Mouse (Mus musculus): Measurements from ENCODE around the gene H2afy. TPM values are rescaled to one million over a fixed set of nuclear protein-coding genes. Genes with fewer than 3 reads are reported as not detected.

H2afy gene
- polyA plus RNA-seq, 1 experiment from 2014 or later, result 150 TPM

DNA sequence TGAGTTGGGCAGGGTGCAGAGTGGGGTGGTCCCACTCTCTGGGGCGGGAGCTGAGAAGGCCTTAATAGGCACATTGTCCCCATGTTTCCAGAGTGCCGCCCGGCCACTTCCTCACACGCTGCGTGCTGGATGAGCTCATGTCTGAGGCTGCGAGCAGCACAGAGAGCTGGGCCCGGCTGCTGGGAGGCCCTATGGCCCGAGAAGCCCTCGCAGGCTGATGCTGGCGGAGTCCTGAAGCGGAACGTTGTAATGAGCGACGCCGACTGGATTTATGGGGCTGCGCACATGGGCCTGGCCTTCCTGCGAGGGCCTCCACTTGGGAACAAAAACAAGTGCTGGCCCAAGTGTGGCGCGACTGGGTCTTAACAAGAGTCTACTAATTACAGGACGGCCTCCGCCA, 70.0 kb downstream of the H2afy start:
- Histone ChIP-seq H3K4me1 (replicated peaks; ENCODE audit: control insufficient read depth, insufficient read depth) (no peaks in the 10 kb centered on the region), H3K4me2 (replicated peaks; ENCODE audit: low read depth) (no peak overlapping the region), H3K4me3 (ENCODE audit: low read depth, low read length) (no peak overlapping the region), H3K9me3 (ENCODE audit: control insufficient read depth, low read length) (no peaks in the 10 kb centered on the region), H3K27me3 (ENCODE audit: control insufficient read depth, insufficient read depth, low read length) (no peaks in the 10 kb centered on the region), H3K27ac (replicated peaks) (no peak overlapping the region), H3K9ac (ENCODE audit: low read length) (no peak overlapping the region), H3K36me3 (ENCODE audit: control insufficient read depth, insufficient read depth, low read length) (no peaks in the 10 kb centered on the region)
- 74% methylated on average over 21 of the region's 21 CpGs for WGBS
- DNase-seq (ENCODE audit: low spot score) (no peak), ATAC-seq (ENCODE audit: low FRiP score, low TSS enrichment) (no peak)
- TF ChIP-seq EP300 (optimal IDR thresholded peaks at IDR 0.05) (no peak), CTCF (IDR thresholded peaks at IDR 0.05; ENCODE audit: low read depth) (no peak)

DNA sequence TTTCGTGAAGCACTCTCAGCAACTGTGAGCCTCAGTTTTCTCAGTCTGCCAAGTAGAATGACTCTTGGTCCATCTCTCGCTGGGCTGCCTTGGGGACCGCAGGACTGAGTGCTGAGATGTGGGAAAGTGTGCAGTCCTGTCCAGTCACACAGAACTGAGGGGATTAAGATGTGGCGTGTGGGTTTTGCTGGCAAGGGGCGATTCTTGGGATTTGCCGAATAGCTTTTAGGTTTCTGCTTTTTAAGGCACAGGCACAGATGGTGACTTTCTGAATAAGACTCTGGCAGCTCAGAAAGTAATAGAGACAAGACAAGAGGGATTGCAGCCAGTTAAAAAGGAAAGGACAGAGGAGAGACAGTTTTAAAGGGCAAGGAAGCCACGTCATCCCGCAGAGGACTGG, 78.4 kb downstream of the H2afy start:
- TF ChIP-seq CTCF (IDR thresholded peaks at IDR 0.05; ENCODE audit: low read depth), result no peak
- no peak for TF ChIP-seq EP300 (optimal IDR thresholded peaks at IDR 0.05)
- no peaks in the 10 kb centered on the region for H3K36me3 ChIP-seq (ENCODE audit: control insufficient read depth, insufficient read depth, low read length)
- H3K9me3 ChIP-seq (ENCODE audit: control insufficient read depth, low read length), result no peaks in the 10 kb centered on the region
- H3K9ac ChIP-seq (ENCODE audit: low read length), result no peak overlapping the region
- DNase-seq (ENCODE audit: low spot score), result no peak
- no peak overlapping the region for H3K4me3 ChIP-seq (ENCODE audit: low read depth, low read length)
- no peak overlapping the region for H3K4me2 ChIP-seq (replicated peaks; ENCODE audit: low read depth)
- WGBS, result 78% methylated on average over 8 of the region's 8 CpGs
- H3K27me3 ChIP-seq (ENCODE audit: control insufficient read depth, insufficient read depth, low read length), result no peaks in the 10 kb centered on the region
- H3K4me1 ChIP-seq (replicated peaks; ENCODE audit: control insufficient read depth, insufficient read depth), result no peaks in the 10 kb centered on the region
- H3K27ac ChIP-seq (replicated peaks), result no peak overlapping the region
- no peak for ATAC-seq (ENCODE audit: low FRiP score, low TSS enrichment)

DNA sequence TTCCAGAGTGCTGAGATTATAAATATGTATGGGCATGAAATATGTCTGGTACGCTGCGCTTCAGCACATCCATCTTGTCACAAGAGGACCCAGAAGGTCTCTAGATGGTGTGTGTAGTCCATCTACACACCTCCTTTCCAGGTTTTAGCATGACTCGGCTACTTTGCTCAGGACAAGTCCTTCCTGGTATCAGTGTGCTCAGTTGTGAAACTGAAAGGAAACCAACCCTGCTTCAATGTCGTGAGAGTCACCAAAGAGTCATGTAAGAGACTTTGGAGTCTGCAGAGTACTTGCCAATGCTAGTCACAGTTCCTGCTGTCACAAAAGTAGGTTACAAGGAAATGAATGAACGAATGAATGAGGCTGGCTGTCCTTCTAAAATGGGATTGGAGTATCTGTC, 80.4 kb downstream of the H2afy start:
- no peak for DNase-seq (ENCODE audit: low spot score)
- H3K4me2 ChIP-seq (replicated peaks; ENCODE audit: low read depth), result no peak overlapping the region
- 77% methylated on average over 5 of the region's 5 CpGs for WGBS
- no peak for TF ChIP-seq CTCF (IDR thresholded peaks at IDR 0.05; ENCODE audit: low read depth)
- TF ChIP-seq EP300 (optimal IDR thresholded peaks at IDR 0.05), result no peak
- H3K27me3 ChIP-seq (ENCODE audit: control insufficient read depth, insufficient read depth, low read length), result no peaks in the 10 kb centered on the region
- no peaks in the 10 kb centered on the region for H3K9me3 ChIP-seq (ENCODE audit: control insufficient read depth, low read length)
- H3K9ac ChIP-seq (ENCODE audit: low read length), result no peak overlapping the region
- H3K4me3 ChIP-seq (ENCODE audit: low read depth, low read length), result no peak overlapping the region
- no peaks in the 10 kb centered on the region for H3K36me3 ChIP-seq (ENCODE audit: control insufficient read depth, insufficient read depth, low read length)
- no peaks in the 10 kb centered on the region for H3K4me1 ChIP-seq (replicated peaks; ENCODE audit: control insufficient read depth, insufficient read depth)
- peak; percentile 80 for ATAC-seq (ENCODE audit: low FRiP score, low TSS enrichment)
- no peak overlapping the region for H3K27ac ChIP-seq (replicated peaks)

DNA sequence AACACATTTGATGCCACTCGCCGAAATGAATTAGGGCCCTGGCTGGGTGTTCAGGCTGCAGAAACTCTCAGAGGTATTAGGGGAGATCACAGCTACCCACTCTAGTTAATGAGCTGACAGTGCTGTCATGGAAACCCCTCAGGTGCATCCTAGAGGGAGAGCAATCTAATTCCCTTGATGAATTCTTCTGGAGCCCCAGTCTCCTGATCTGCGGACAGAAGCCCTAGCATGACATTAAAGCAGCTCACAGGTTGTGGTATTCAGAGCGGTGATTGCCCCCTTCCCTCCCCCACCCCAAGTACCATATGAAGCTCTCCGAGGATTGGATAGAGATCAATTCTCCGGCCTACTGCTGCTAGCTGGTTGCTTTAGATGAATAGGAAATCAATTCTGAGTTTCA, 82.1 kb downstream of the H2afy start:
- no peak overlapping the region for H3K4me3 ChIP-seq (ENCODE audit: low read depth, low read length)
- 84% methylated on average over 6 of the region's 6 CpGs for WGBS
- no peak overlapping the region for H3K9ac ChIP-seq (ENCODE audit: low read length)
- no peaks in the 10 kb centered on the region for H3K4me1 ChIP-seq (replicated peaks; ENCODE audit: control insufficient read depth, insufficient read depth)
- no peak overlapping the region for H3K27ac ChIP-seq (replicated peaks)
- H3K36me3 ChIP-seq (ENCODE audit: control insufficient read depth, insufficient read depth, low read length), result no peaks in the 10 kb centered on the region
- no peak for DNase-seq (ENCODE audit: low spot score)
- no peaks in the 10 kb centered on the region for H3K9me3 ChIP-seq (ENCODE audit: control insufficient read depth, low read length)
- no peaks in the 10 kb centered on the region for H3K27me3 ChIP-seq (ENCODE audit: control insufficient read depth, insufficient read depth, low read length)
- no peak for TF ChIP-seq EP300 (optimal IDR thresholded peaks at IDR 0.05)
- TF ChIP-seq CTCF (IDR thresholded peaks at IDR 0.05; ENCODE audit: low read depth), result no peak
- no peak for ATAC-seq (ENCODE audit: low FRiP score, low TSS enrichment)
- H3K4me2 ChIP-seq (replicated peaks; ENCODE audit: low read depth), result no peak overlapping the region

DNA sequence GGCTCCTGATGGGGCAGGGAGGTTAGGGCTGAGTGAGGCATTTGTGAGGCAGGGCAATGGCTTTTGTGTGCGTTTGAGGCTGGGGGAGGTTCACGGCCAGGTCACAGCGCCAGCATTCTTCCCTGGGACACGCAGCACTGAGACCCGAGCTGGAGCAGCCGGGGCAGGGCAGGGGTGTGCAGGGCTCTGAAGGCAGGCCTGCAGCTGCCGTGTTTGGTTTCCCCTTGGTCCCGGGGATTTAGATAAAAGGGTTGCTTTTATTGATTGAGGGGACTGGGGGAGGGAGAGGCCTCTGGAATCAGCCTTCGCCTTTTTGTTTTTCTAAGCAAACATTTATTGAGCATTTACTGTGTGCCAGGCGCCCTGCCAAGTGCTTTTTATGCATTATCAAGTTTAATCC, 83.4 kb downstream of the H2afy start:
- H3K4me3 ChIP-seq (ENCODE audit: low read depth, low read length), result no peak overlapping the region
- ATAC-seq (ENCODE audit: low FRiP score, low TSS enrichment), result peak; percentile 50
- 16% methylated on average over 10 of the region's 10 CpGs for WGBS
- H3K27me3 ChIP-seq (ENCODE audit: control insufficient read depth, insufficient read depth, low read length), result no peaks in the 10 kb centered on the region
- H3K27ac ChIP-seq (replicated peaks), result 0 out of 2 replicates have a peak overlapping the region, but pooled peaks have one; percentile 24
- DNase-seq (ENCODE audit: low spot score), result peak; percentile 68
- no peaks in the 10 kb centered on the region for H3K9me3 ChIP-seq (ENCODE audit: control insufficient read depth, low read length)
- no peak overlapping the region for H3K9ac ChIP-seq (ENCODE audit: low read length)
- no peaks in the 10 kb centered on the region for H3K4me1 ChIP-seq (replicated peaks; ENCODE audit: control insufficient read depth, insufficient read depth)
- no peaks in the 10 kb centered on the region for H3K36me3 ChIP-seq (ENCODE audit: control insufficient read depth, insufficient read depth, low read length)
- H3K4me2 ChIP-seq (replicated peaks; ENCODE audit: low read depth), result no peak overlapping the region
- TF ChIP-seq EP300 (optimal IDR thresholded peaks at IDR 0.05), result no peak
- TF ChIP-seq CTCF (IDR thresholded peaks at IDR 0.05; ENCODE audit: low read depth), result no peak

DNA sequence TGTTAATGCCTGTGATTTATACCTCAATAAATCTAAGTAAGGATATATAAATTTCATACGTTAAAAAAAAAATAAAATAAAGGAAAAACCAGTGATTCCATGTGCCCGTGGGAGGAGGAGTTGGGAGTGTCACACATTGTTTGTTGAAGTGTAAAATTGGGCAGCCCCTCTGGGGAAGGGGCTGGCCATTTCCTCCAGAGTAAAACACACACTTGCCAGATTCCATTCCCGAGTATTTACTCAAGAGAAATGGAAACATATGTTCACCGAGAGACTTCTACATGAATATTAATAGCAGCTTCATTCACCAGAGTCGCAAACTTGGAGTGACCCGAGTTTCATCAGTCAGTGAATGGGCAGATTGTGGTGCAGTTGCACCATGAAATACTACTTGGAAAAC, 85.9 kb downstream of the H2afy start:
- no peak overlapping the region for H3K4me3 ChIP-seq (ENCODE audit: low read depth, low read length)
- H3K27me3 ChIP-seq (ENCODE audit: control insufficient read depth, insufficient read depth, low read length), result no peaks in the 10 kb centered on the region
- H3K9me3 ChIP-seq (ENCODE audit: control insufficient read depth, low read length), result no peaks in the 10 kb centered on the region
- H3K9ac ChIP-seq (ENCODE audit: low read length), result no peak overlapping the region
- 14% methylated on average over 6 of the region's 6 CpGs for WGBS
- no peak overlapping the region for H3K4me2 ChIP-seq (replicated peaks; ENCODE audit: low read depth)
- no peaks in the 10 kb centered on the region for H3K36me3 ChIP-seq (ENCODE audit: control insufficient read depth, insufficient read depth, low read length)
- H3K4me1 ChIP-seq (replicated peaks; ENCODE audit: control insufficient read depth, insufficient read depth), result no peaks in the 10 kb centered on the region
- no peak overlapping the region for H3K27ac ChIP-seq (replicated peaks)
- DNase-seq (ENCODE audit: low spot score) (no peak), ATAC-seq (ENCODE audit: low FRiP score, low TSS enrichment) (no peak)
- TF ChIP-seq CTCF (IDR thresholded peaks at IDR 0.05; ENCODE audit: low read depth) (no peak), EP300 (optimal IDR thresholded peaks at IDR 0.05) (no peak)
